Mouse (Mus musculus) forebrain, embryonic 11.5 days (tissue): ENCODE measurements around the gene Tmed9. TPM values are rescaled to one million over a fixed set of nuclear protein-coding genes. Genes with fewer than 3 reads are reported as not detected.
"Not testable (repeated sequence)": the region's sequence is repeated elsewhere in the genome, so short reads cannot be mapped to it uniquely, and the experiment has no call there.

ENCODE experiments used
- ATAC-seq: fragments of 200-750 bp; cut with Nextera tagmentation; replicated peaks from 2 replicates; pipeline ENCODE4 v1.8.0; 2017; ENCODE audit warnings: moderate TSS enrichment; ENCODE audit not compliant: low FRiP score
- DNase-seq: peaks from one replicate; pipeline ENCODE4 v3.0.0-alpha.2; 2017; ENCODE audit warnings: low spot score
- H3K27ac ChIP-seq: fragments of 300-500 bp; sonication (generic); 2 replicates; pipeline ENCODE4 v1.5.1; 2014; ENCODE audit warnings: low read depth, low read length
- H3K27me3 ChIP-seq: fragments of 300-500 bp; sonication (generic); 2 replicates; pipeline ENCODE4 v1.6.1; 2014; ENCODE audit warnings: mild to moderate bottlenecking, low read length, mixed read lengths; ENCODE audit not compliant: control insufficient read depth, insufficient read depth
- H3K36me3 ChIP-seq: fragments of 300-500 bp; sonication (generic); 2 replicates; pipeline ENCODE4 v1.6.1; 2014; ENCODE audit warnings: mild to moderate bottlenecking, low read length, moderate library complexity, mixed read lengths; ENCODE audit not compliant: control insufficient read depth, insufficient read depth
- H3K4me1 ChIP-seq: fragments of 300-500 bp; sonication (generic); replicated peaks from 2 replicates; pipeline ENCODE4 v1.6.1; 2014; ENCODE audit warnings: low read length, mixed read lengths; ENCODE audit not compliant: control insufficient read depth, insufficient read depth
- H3K4me2 ChIP-seq: fragments of 300-500 bp; sonication (generic); 2 replicates; pipeline ENCODE4 v1.6.1; 2014; ENCODE audit warnings: low read depth, mild to moderate bottlenecking, low read length, moderate library complexity, mixed read lengths; ENCODE audit not compliant: severe bottlenecking
- H3K4me3 ChIP-seq: fragments of 300-500 bp; sonication (generic); 2 replicates; pipeline ENCODE4 v1.5.1; 2014; ENCODE audit warnings: low read depth, low read length
- H3K9ac ChIP-seq: fragments of 300-500 bp; sonication (generic); 2 replicates; pipeline ENCODE4 v1.6.1; 2014; ENCODE audit warnings: low read length
- H3K9me3 ChIP-seq: fragments of 300-500 bp; sonication (generic); 2 replicates; pipeline ENCODE4 v1.6.1; 2016; ENCODE audit warnings: low read length, mixed read lengths; ENCODE audit not compliant: control insufficient read depth
- WGBS: fragments of 180-500 bp; shearing (Covaris S2); extraction: QIAGEN DNeasy Blood & Tissue Kit; methylation state at CpG from one replicate; pipeline ENCODE4 v1.1.7; 2014; 5-methylcytosine and 5-hydroxymethylcytosine counted together
- polyA plus RNA-seq: library from polyadenylated mRNA; unstranded; fragments of >200 nt; fragmentation: Nextera tagmentation; extraction: Ambion mirVana; gene quantifications from 2 replicates; pipeline ENCODE4 v1.2.1, GENCODE M21; 2014

Gene Tmed9
- polyA plus RNA-seq, 1 experiment from 2014 or later: 56.5 TPM

DNA sequence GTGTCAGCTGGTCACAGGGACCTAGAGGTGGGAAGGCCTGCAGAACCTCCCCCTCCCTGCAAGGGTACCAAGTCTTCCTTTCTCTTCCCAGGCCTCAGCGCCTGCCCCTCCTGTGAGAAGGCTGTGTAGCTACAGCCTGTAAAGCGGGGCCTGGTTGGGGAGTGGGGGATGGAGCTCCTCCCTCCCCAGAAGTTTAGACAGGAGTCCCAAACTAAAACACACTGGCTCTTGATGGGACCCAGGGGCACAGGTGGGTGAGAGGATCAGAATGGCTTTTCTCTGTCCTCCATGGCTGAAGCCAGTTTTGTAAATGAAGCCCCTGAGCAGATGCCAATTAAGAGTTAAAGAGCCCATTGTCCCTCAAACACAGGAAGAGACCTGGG is 34.1 kb downstream of the Tmed9 start:
- WGBS: 88% methylated on average over 2 of the region's 2 CpGs

DNA sequence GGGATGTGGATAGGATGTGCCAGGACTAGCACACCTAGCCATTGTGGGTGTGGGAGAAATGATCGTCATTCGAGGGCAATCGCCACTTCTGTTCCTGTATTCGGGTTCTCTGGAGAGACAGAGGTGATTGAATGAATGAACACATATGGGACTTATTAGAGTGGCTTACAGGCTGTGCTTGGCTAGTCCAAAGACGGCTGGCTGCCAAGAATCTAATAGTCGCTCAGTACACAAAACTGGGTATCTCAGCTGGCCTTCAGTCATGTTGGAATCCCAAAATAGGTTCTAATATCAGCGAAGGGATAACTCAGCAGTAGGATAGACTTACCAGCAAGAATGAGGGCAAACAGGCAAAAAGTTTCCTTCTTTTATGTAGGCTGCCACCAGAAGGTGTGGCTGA is 38.5 kb downstream of the Tmed9 start:
- H3K4me1 ChIP-seq: no peaks in the 10 kb centered on the region
- H3K9ac ChIP-seq: no peak overlapping the region
- H3K4me2 ChIP-seq: no peak overlapping the region
- DNase-seq: peak; percentile 8
- WGBS: 85% methylated on average over 7 of the region's 7 CpGs
- H3K36me3 ChIP-seq: no peaks in the 10 kb centered on the region; the same call in 1 of the 2 replicates
- no peaks in the 10 kb centered on the region for H3K27me3 ChIP-seq
- H3K9me3 ChIP-seq: no peaks in the 10 kb centered on the region
- H3K4me3 ChIP-seq: no peak overlapping the region
- no peak for ATAC-seq
- no peak overlapping the region for H3K27ac ChIP-seq

More for the DNA sequence above, 34.1 kb downstream of the Tmed9 start:
- H3K9me3 ChIP-seq: no peaks in the 10 kb centered on the region
- no peaks in the 10 kb centered on the region; the same call in 1 of the 2 replicates for H3K36me3 ChIP-seq
- DNase-seq: no peak
- no peak for ATAC-seq
- no peak overlapping the region for H3K4me3 ChIP-seq
- H3K4me2 ChIP-seq: no peak overlapping the region
- no peak overlapping the region for H3K9ac ChIP-seq
- no peaks in the 10 kb centered on the region for H3K27me3 ChIP-seq
- H3K27ac ChIP-seq: no peak overlapping the region
- H3K4me1 ChIP-seq: no peaks in the 10 kb centered on the region

DNA sequence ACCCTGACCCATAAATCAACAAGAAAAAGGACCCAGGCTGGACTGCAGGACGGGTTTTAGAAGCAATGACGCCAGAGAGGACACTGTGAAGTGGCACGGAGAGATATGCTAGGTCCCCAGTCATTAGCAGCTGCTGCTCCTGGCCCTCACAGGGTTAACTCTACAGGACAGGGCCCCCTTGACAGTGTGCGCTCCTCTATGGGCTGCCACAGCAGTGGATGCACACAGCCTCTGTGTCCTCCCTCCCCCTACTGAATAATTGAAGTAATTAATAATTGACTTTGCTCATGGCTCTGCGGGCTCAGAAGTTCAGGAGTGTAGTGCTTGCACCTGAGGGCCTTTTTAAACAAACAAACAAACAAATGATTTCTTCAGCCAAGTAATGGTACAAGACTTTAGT is 39.9 kb downstream of the Tmed9 start:
- H3K36me3 ChIP-seq: no peaks in the 10 kb centered on the region; the same call in 1 of the 2 replicates
- DNase-seq (no peak), ATAC-seq (no peak)
- H3K9me3 ChIP-seq: no peaks in the 10 kb centered on the region
- H3K27me3 ChIP-seq: no peaks in the 10 kb centered on the region
- no peak overlapping the region for H3K4me3 ChIP-seq
- H3K4me2 ChIP-seq: no peak overlapping the region
- H3K27ac ChIP-seq: no peak overlapping the region
- 49% methylated on average over 5 of the region's 5 CpGs for WGBS
- no peaks in the 10 kb centered on the region for H3K4me1 ChIP-seq
- H3K9ac ChIP-seq: no peak overlapping the region

DNA sequence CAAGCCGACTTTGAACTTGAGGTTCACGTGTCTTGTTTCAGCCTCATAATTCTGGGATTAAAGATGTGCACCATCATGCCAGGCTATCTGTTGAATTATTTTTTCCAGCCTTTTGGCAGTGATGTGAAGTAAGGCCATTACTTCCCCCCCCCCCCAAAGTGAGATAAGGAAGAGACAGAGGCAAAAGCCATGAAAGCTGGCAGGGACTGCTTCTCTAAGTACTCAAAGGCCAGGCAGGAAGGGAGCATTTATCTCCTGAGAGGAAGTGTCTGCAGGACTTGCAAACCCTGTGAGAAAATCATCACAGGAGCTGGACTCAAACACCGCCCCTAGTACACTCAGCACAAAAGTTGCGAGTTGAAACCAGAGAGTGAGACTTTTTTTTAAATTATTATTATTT is 45.8 kb downstream of the Tmed9 start:
- H3K4me3 ChIP-seq: no peak overlapping the region
- ATAC-seq (no peak), DNase-seq (no peak)
- no peaks in the 10 kb centered on the region for H3K36me3 ChIP-seq
- no peaks in the 10 kb centered on the region for H3K27me3 ChIP-seq
- no peak overlapping the region for H3K4me2 ChIP-seq
- H3K27ac ChIP-seq: no peak overlapping the region
- H3K4me1 ChIP-seq: no peaks in the 10 kb centered on the region
- no peaks in the 10 kb centered on the region for H3K9me3 ChIP-seq
- no peak overlapping the region for H3K9ac ChIP-seq
- WGBS: 96% methylated on average over 4 of the region's 4 CpGs

DNA sequence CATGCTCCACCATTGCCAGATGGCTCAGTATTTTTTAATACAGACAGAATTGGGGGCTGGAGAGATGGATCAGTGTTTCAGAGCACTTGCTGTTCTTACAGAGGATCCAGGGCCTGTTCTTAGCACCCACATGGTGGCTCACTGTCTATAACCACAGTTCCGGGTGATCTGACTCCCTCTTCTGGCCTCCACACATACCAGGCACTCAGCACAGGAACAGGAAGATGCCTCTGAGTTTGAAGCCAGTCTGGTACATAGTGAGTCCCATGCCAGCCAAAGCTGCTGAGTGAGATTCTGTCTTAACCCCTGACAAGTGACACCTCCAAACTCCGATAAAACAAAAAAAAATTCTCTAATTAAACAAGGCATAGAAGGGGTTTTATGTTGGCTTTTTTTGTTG is 46.7 kb downstream of the Tmed9 start:
- Histone ChIP-seq H3K27ac (no peak overlapping the region), H3K4me1 (no peaks in the 10 kb centered on the region), H3K9me3 (no peaks in the 10 kb centered on the region), H3K27me3 (no peaks in the 10 kb centered on the region), H3K9ac (no peak overlapping the region), H3K36me3 (no peaks in the 10 kb centered on the region), H3K4me2 (no peak overlapping the region), H3K4me3 (no peak overlapping the region)
- 88% methylated on average over 2 of the region's 2 CpGs for WGBS
- no peak for ATAC-seq
- DNase-seq: no peak

DNA sequence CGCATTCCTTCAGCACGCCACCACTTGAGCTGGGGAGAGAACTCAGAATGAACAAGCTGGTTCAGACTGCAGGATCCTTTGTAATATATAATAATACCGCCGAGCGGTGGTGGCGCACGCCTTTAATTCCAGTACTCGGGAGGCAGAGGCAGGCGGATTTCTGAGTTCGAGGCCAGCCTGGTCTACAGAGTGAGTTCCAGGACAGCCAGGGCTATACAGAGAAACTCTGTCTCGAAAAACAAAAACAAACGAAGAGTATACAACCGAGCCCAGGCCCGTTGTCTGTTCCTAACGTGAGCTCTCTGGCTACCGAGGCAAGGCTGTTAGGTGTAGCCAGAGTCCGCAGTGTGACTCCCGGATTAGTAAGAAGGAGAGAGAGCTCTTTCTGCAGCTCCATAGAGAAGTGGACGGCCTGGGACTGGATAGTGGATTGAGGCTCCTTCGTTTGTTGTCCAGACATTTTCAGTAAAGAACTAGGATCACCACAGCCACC is 48.7 kb downstream of the Tmed9 start:
- not testable (repeated sequence) for H3K9me3 ChIP-seq, ATAC-seq, H3K27me3 ChIP-seq, H3K4me1 ChIP-seq, H3K36me3 ChIP-seq, DNase-seq
- Histone ChIP-seq H3K4me2 (peak overlapping the region; percentile 84), H3K9ac (peak overlapping the region; percentile 83), H3K27ac (peak overlapping the region; percentile 71; the same call in 1 of the 2 replicates), H3K4me3 (peak overlapping the region; percentile 67)
- 26% methylated on average over 20 of the region's 20 CpGs for WGBS

DNA sequence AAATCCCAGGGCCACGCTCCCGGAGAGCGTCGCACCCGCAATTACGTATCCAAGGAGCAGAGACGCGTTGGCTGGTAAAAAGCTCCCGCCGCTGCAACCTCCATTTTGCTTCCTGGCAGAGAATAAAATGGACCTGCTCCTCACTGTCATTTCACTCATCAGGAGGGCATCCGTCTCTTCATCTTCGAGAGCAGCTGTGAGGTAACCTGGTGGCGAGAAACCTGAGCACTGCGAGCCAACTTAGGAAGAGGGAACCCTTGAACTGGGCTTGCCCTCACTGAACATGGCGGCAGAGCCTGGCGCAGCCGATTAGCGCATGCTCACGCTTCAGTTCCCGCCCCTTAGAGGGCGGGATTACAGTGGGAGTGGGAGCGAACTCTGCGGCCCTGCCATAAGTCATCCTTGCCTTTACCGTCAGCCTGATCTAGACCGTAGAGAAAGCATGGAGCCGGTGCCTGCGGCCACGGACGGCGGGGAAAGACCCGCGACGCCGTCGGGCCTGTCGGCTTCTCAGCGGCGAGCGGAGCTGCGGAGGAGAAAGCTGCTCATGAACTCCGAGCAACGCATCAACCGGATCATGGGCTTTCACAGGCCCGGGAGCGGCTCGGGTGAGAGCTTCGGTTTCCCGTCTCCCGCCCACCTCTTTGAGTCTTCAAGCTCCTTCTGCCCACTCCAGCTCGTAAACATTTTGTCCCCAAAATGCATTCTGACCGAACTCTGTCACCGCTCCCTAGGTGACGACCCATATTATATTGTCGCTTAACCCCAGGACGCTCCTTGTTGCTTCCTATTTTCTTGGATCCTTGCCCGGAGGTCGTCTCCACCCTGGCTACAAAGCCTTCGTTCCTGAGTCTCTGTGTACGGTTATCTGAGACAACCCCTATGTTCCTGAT is 49.4 kb downstream of the Tmed9 start, which contains the start of gene Caml:
Gene Caml (plus strand): TSS at position 357 of the 893 bp plus-strand sequence.
- Histone ChIP-seq H3K27ac (peak within 1 kb of the TSS; percentile 71), H3K4me2 (peak within 1 kb of the TSS; percentile 84), H3K9ac (peak within 1 kb of the TSS; percentile 83), H3K4me3 (peak within 1 kb of the TSS; percentile 67), H3K9me3 (no peaks in the 10 kb centered on the region), H3K4me1 (no peaks in the 10 kb centered on the region), H3K36me3 (no peaks in the 10 kb centered on the region), H3K27me3 (no peaks in the 10 kb centered on the region)
- ATAC-seq (peak; percentile 97), DNase-seq (peak; percentile 88)
- under 1% methylated on average over 59 of the region's 59 CpGs for whole genome bisulfite sequencing

DNA sequence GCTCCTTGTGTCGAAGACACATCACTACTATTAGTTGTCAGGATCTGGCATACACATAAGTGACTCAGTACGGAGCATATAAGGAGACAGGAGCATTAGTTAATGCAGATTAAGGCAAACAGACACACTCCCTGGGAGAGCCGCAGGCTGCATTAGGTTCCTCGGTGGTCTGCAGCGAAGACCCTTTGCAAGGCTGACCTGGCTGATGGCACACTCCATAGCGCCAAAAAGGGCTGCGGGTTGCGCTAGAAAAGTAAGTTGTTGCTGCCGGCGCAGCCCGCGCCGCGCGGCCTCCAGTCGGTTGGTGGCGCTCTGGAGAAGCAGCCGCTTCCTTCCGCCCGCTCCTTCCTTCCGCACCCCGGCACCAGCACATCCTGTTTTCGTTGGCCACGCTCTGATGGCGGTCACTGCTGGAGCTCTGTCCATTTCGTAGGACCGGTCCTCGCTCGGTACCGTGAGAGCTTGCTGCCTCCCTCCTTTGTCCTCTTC is 61.2 kb downstream of the Tmed9 start, which contains the start of gene Ddx46:
Gene Ddx46 (plus strand): TSS at position 389 of the 489 bp plus-strand sequence.
- peaks cover 4% of the 10 kb centered on the region; the same call in 1 of the 2 replicates for H3K4me1 ChIP-seq
- H3K9ac ChIP-seq: peak within 1 kb of the TSS; percentile 93
- DNase-seq (peak; percentile 95), ATAC-seq (peak; percentile 77)
- peak within 1 kb of the TSS; percentile 99 for H3K4me3 ChIP-seq
- H3K27me3 ChIP-seq: no peaks in the 10 kb centered on the region
- 6% methylated on average over 30 of the region's 30 CpGs for WGBS
- no peaks in the 10 kb centered on the region for H3K9me3 ChIP-seq
- peak within 1 kb of the TSS; percentile 81 for H3K4me2 ChIP-seq
- peaks cover 2% of the 10 kb centered on the region; the same call in 1 of the 2 replicates for H3K36me3 ChIP-seq
- H3K27ac ChIP-seq: no peak within 1 kb of the TSS
